ENCODE assay signal across 14 mouse cellular contexts in the genomic region with DNA sequence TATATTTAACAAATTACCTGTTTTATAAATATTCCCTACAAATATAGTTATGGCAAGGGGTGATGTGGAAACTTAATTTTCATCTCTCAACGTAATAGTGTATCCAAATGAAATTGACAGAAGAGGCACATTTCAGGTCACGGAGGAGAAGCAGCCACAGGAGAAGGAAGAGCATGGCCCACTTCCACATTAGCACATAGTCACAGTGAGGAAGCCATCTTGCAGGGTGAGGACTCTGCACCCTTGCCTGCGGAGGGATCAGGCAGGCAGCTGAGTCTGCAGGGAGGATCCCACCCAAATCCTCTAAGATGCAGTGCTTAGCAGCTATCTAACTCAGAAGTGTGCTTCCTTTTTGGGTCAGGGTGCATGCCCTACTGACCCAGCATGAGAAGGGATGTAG.
"Had no signal": no experiment of that assay in that cellular context is flagged by ENCODE, and none has a peak within 500 bp of the region (broad histone marks: within the 10 kb centered on the region; RNA-seq: fewer than 3 reads in every experiment).

No protein-coding gene starts in this region.

- H3K4me1 ChIP-seq: neural tube, embryonic 15.5 days had no signal

- H3K27me3 ChIP-seq: neural tube, embryonic 15.5 days; stomach, embryonic 15.5 days had no signal

- DNase-seq: retina, postnatal 1 day; right cerebral cortex, adult 18-20 months; right cerebral cortex, postnatal 14 days; right cerebral cortex, postnatal 25 days; right cerebral cortex, postnatal 4 days; spleen, adult 18-20 months; thymus, adult 18-20 months; thymus, adult 2 months; thymus, postnatal 14 days; thymus, postnatal 25 days; thymus, postnatal 36 days; thymus, postnatal 4 days had no signal

- H3K36me3 ChIP-seq: neural tube, embryonic 15.5 days; stomach, embryonic 15.5 days had no signal

- H3K9me3 ChIP-seq: neural tube, embryonic 15.5 days; stomach, embryonic 15.5 days had no signal

- H3K4me3 ChIP-seq: neural tube, embryonic 15.5 days; stomach, embryonic 15.5 days had no signal
